8 mouse cellular contexts compared by ENCODE assay signal in the genomic region with DNA sequence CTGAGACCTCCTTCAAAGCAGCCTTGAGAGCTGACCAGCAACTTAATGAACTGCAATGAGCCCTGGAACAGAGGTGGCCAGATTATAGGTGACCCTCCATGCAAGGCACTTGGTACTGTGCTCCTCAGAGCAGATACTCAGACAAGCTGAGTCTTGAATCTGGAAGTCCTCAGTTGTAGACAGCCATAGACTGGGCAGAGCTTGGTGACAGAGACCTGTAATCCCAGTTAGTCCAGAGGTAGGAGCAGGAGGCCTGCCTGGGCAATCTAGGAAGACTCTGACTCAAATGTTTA.
DNase-seq lines count a peak whose midpoint lies in the region; ATAC-seq and TF ChIP-seq lines count a peak whose summit lies in the region.

No protein-coding gene starts in this region.

- no peaks in the 10 kb centered on the region for H3K9me3 ChIP-seq in kidney, postnatal 0 days (replicated peaks; ENCODE audit: low read length)
- no peaks in the 10 kb centered on the region for H3K9me3 ChIP-seq in hindbrain, embryonic 12.5 days (replicated peaks)
- no peaks in the 10 kb centered on the region for H3K9me3 ChIP-seq in midbrain, embryonic 13.5 days

- H3K4me2 ChIP-seq in kidney, postnatal 0 days (ENCODE audit: low read length): peak overlapping the region; percentile 71
- H3K4me2 ChIP-seq in hindbrain, embryonic 12.5 days (replicated peaks): peak overlapping the region; percentile 65
- H3K4me2 ChIP-seq in midbrain, embryonic 13.5 days (replicated peaks): peak overlapping the region; percentile 52; the same call in 1 of the 2 replicates

- no peaks in the 10 kb centered on the region for H3K27me3 ChIP-seq in kidney, postnatal 0 days (ENCODE audit: insufficient read depth, low read length)
- H3K27me3 ChIP-seq in hindbrain, embryonic 12.5 days: no peaks in the 10 kb centered on the region
- H3K27me3 ChIP-seq in midbrain, embryonic 13.5 days: peaks cover 5% of the 10 kb centered on the region; the same call in 1 of the 2 replicates

- peak; percentile 49 for ATAC-seq in kidney, postnatal 0 days (replicated peaks; ENCODE audit: low FRiP score, low read depth)
- ATAC-seq in hindbrain, embryonic 12.5 days (ENCODE audit: low FRiP score): no peak
- peak; percentile 20; the same call in 1 of the 2 replicates for ATAC-seq in midbrain, embryonic 13.5 days

- no peaks in the 10 kb centered on the region for H3K36me3 ChIP-seq in kidney, postnatal 0 days (ENCODE audit: insufficient read depth, low read length)
- H3K36me3 ChIP-seq in hindbrain, embryonic 12.5 days: no peaks in the 10 kb centered on the region
- H3K36me3 ChIP-seq in midbrain, embryonic 13.5 days: no peaks in the 10 kb centered on the region

- TF ChIP-seq CTCF in kidney, postnatal 0 days (IDR thresholded peaks at IDR 0.05; ENCODE audit: low read depth): no peak

- peak overlapping the region; percentile 66 for H3K9ac ChIP-seq in kidney, postnatal 0 days (ENCODE audit: low read depth, low read length)
- no peak overlapping the region for H3K9ac ChIP-seq in hindbrain, embryonic 12.5 days
- H3K9ac ChIP-seq in midbrain, embryonic 13.5 days (replicated peaks): no peak overlapping the region

- H3K4me3 ChIP-seq in kidney, postnatal 0 days (replicated peaks; ENCODE audit: low read depth, low read length): peak overlapping the region; percentile 50; the same call in 1 of the 2 replicates
- peak overlapping the region; percentile 70 for H3K4me3 ChIP-seq in brown adipose tissue, adult 24 weeks (ENCODE audit: insufficient read depth, low read depth, low read length)
- peak overlapping the region; percentile 36; the same call in 1 of the 2 replicates for H3K4me3 ChIP-seq in hindbrain, embryonic 12.5 days
- no peak overlapping the region for H3K4me3 ChIP-seq in midbrain, embryonic 13.5 days (replicated peaks)

- peak overlapping the region; percentile 89 for H3K27ac ChIP-seq in kidney, postnatal 0 days
- H3K27ac ChIP-seq in brown adipose tissue, adult 24 weeks (replicated peaks; ENCODE audit: low read depth, low read length): peak overlapping the region; percentile 88
- no peak overlapping the region for H3K27ac ChIP-seq in hindbrain, embryonic 12.5 days
- no peak overlapping the region for H3K27ac ChIP-seq in midbrain, embryonic 13.5 days

- peaks cover 4% of the 10 kb centered on the region; the same call in 1 of the 2 replicates for H3K4me1 ChIP-seq in kidney, postnatal 0 days (replicated peaks; ENCODE audit: insufficient read depth, low read length)
- peaks cover 11% of the 10 kb centered on the region; the same call in 1 of the 2 replicates for H3K4me1 ChIP-seq in brown adipose tissue, adult 24 weeks (ENCODE audit: control insufficient read depth, insufficient read depth, insufficient read length, low read length)
- H3K4me1 ChIP-seq in hindbrain, embryonic 12.5 days: peaks cover 10% of the 10 kb centered on the region
- peaks cover 13% of the 10 kb centered on the region for H3K4me1 ChIP-seq in midbrain, embryonic 13.5 days (replicated peaks)

- no peak for DNase-seq in kidney, postnatal 0 days (ENCODE audit: low spot score)
- DNase-seq in kidney, postnatal 36 days: no peak
- DNase-seq in cerebellum, adult 8-10 months: no peak
- no peak for DNase-seq in spleen, postnatal 4 days (ENCODE audit: low spot score in 2 of 2)
- no peak for DNase-seq in cerebellum, adult 9-10 months

Comparison
In these comparisons a context has a peak if more than half of its experiments do, and no peak if none do; other contexts are left out.
1. H3K27ac ChIP-seq: peak in kidney, postnatal 0 days (single experiment) and brown adipose tissue, adult 24 weeks (single experiment); none in hindbrain, embryonic 12.5 days (single experiment) and midbrain, embryonic 13.5 days (single experiment).
2. Peak in every context shown above with its lines, with median percentiles within 50 percentile points of each other: H3K4me2 ChIP-seq.